Mouse (Mus musculus) embryonic facial prominence, embryonic 10.5 days (tissue): Measurements from ENCODE around the gene Usp24. TPM values are rescaled to one million over a fixed set of nuclear protein-coding genes. Genes with fewer than 3 reads are reported as not detected.
A peak's percentile ranks its signal among the peaks of the same experiment; 100 is the strongest.

ENCODE experiments used
- DNase-seq: peaks from one replicate; pipeline ENCODE4 v3.0.0-alpha.2; 2017; ENCODE audit warnings: low spot score
- H3K27ac ChIP-seq: fragments of 300-500 bp; sonication (generic); replicated peaks from 2 replicates; pipeline ENCODE4 v1.5.1; 2016; ENCODE audit warnings: mild to moderate bottlenecking
- H3K27me3 ChIP-seq: fragments of 300-500 bp; sonication (generic); replicated peaks from 2 replicates; pipeline ENCODE4 v1.6.1; 2016; ENCODE audit warnings: low read depth, mild to moderate bottlenecking; ENCODE audit not compliant: poor library complexity, severe bottlenecking
- H3K36me3 ChIP-seq: fragments of 300-500 bp; sonication (generic); replicated peaks from 2 replicates; pipeline ENCODE4 v1.6.1; 2016; ENCODE audit warnings: mild to moderate bottlenecking, moderate library complexity
- H3K4me1 ChIP-seq: fragments of 300-500 bp; sonication (generic); 2 replicates; pipeline ENCODE4 v1.6.1; 2016
- H3K4me3 ChIP-seq: fragments of 300-500 bp; sonication (generic); 2 replicates; pipeline ENCODE4 v1.5.1; 2016; ENCODE audit warnings: mild to moderate bottlenecking, moderate library complexity
- H3K9me3 ChIP-seq: fragments of 300-500 bp; sonication (generic); 2 replicates; pipeline ENCODE4 v1.6.1; 2016; ENCODE audit warnings: mild to moderate bottlenecking
- WGBS: fragments of 180-500 bp; shearing (Covaris S2); methylation state at CpG from one replicate; pipeline ENCODE4 v1.1.7; 2016; 5-methylcytosine and 5-hydroxymethylcytosine counted together
- polyA plus RNA-seq: library from polyadenylated mRNA; unstranded; fragments of >200 nt; fragmentation: Nextera tagmentation; extraction: Ambion mirVana; gene quantifications from 2 replicates; pipeline ENCODE4 v1.2.1, GENCODE M21; 2016

Usp24 gene
- polyA plus RNA-seq, 1 experiment from 2014 or later: 7.3 TPM

DNA sequence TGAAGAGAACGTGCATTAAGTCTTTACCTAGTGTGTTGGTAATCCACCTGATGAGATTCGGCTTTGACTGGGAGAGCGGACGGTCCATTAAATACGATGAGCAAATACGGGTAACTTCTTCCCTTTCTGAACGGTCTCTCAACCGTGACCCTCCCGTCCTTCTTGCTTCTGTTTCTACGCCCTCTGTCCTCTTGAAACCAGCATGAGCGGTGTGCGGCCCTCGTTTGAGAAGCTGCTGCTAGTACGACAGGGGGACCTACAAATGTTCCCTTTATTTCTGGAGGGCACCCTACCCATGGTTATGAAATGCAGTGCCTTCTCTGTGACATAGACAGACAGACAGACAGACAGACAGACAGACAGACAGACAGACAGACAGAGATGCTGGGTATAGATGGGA, 93.6 kb downstream of the Usp24 start:
- 92% methylated on average over 14 of the region's 14 CpGs for WGBS
- Histone ChIP-seq H3K4me1 (no peaks in the 10 kb centered on the region), H3K36me3 (peaks cover 99% of the 10 kb centered on the region), H3K27me3 (no peaks in the 10 kb centered on the region), H3K4me3 (no peak overlapping the region), H3K9me3 (no peaks in the 10 kb centered on the region), H3K27ac (no peak overlapping the region)
- no peak for DNase-seq

DNA sequence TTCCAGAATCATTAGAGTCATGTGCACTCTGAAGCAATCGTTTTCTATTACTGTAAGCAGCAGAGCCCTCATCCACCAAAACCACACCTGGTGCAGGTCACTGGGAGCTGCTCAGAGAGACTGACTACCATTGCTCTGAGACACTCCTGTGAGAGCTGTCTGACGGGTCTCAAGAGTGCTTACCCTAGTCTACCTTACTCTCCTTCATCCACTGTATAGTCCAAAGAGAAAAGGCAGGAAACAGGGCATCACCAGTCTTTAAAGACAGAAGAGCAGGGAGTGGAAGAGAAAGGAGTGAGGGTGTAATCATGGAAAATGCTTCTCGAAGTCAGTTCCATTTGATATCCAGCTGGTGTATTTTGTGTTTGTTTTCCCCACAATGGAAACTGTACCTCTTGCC, 103.2 kb downstream of the Usp24 start:
- no peak overlapping the region for H3K4me3 ChIP-seq
- no peaks in the 10 kb centered on the region for H3K4me1 ChIP-seq
- 87% methylated on average over 3 of the region's 3 CpGs for WGBS
- no peaks in the 10 kb centered on the region for H3K27me3 ChIP-seq
- peaks cover 88% of the 10 kb centered on the region for H3K36me3 ChIP-seq
- no peaks in the 10 kb centered on the region for H3K9me3 ChIP-seq
- no peak for DNase-seq
- no peak overlapping the region for H3K27ac ChIP-seq

DNA sequence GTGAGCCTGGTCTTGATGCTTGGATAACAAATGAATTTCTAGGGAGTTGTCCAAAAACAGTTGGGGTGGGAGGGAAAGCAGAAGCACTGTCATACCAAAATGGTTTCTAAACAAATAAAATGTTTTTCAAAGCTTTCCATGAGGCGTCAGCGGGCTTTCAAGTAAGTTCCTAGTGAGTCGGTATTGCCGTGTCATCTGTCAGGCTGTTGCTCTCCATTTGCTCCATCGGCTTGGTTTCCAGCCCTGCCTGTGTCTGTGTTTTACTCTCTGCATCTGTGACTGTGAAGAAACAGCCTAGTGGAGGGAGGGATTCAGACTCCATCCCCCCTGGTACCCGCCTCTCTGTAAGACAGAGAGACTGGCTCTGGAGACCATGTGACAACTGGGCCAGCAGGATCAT, 103.8 kb downstream of the Usp24 start:
- peaks cover 88% of the 10 kb centered on the region for H3K36me3 ChIP-seq
- H3K27ac ChIP-seq: no peak overlapping the region
- H3K9me3 ChIP-seq: no peaks in the 10 kb centered on the region
- H3K4me3 ChIP-seq: no peak overlapping the region
- DNase-seq: no peak
- H3K27me3 ChIP-seq: no peaks in the 10 kb centered on the region
- 93% methylated on average over 6 of the region's 6 CpGs for WGBS
- H3K4me1 ChIP-seq: no peaks in the 10 kb centered on the region

DNA sequence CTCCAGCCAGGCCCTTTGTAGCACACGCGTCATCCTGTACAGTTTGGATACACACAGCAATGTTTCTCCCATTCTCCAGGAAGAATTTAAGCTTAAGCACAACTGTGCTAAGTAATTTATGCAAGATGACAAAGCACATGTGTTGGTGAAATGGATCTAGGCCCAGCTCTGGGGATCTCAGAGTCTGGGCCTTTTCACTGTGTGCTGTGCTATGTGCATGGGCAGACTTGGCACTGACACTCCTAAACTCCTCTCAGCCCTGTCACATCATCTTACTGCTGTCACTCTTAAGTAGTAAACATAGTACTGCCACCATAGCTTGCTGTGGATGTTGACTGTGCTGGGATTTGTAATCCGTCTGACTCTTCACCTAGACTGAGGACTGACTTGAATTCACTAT, 106.6 kb downstream of the Usp24 start:
- Histone ChIP-seq H3K4me1 (no peaks in the 10 kb centered on the region), H3K4me3 (no peak overlapping the region), H3K36me3 (peaks cover 85% of the 10 kb centered on the region), H3K27me3 (no peaks in the 10 kb centered on the region), H3K27ac (no peak overlapping the region), H3K9me3 (no peaks in the 10 kb centered on the region)
- no peak for DNase-seq
- 94% methylated on average over 3 of the region's 3 CpGs for WGBS

GRCm38 (mm10) chr4:106424560-106424959, 108.5 kb downstream of the Usp24 start:
- WGBS: 82% methylated on average over 1 of the region's 1 CpGs
- Histone ChIP-seq H3K4me3 (no peak overlapping the region), H3K4me1 (no peaks in the 10 kb centered on the region), H3K9me3 (no peaks in the 10 kb centered on the region), H3K27me3 (no peaks in the 10 kb centered on the region), H3K27ac (no peak overlapping the region), H3K36me3 (peaks cover 85% of the 10 kb centered on the region)
- no peak for DNase-seq

DNA sequence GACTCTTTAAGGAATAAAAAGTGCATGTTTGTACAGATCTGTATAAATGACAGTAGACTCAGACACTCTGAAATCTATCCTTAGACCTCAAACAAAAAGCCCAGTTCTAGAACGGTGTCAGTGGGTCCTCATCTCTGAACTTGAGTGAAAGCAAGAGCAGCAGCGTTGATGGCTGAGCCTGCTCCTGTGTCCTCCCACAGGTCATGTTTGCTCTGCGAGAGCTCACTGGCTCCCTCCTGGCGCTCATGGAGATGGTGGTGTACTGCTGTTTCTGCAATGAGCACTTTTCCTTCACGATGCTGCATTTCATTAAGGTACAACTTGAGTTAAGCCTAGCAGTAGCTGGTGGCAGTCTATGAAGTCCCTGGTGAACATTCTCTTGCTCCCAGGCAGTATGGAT, 110.3 kb downstream of the Usp24 start:
- no peak for DNase-seq
- Histone ChIP-seq H3K4me1 (no peaks in the 10 kb centered on the region), H3K27me3 (no peaks in the 10 kb centered on the region), H3K36me3 (peaks cover 85% of the 10 kb centered on the region), H3K4me3 (no peak overlapping the region), H3K27ac (no peak overlapping the region), H3K9me3 (no peaks in the 10 kb centered on the region)
- 70% methylated on average over 5 of the region's 5 CpGs for WGBS

- 92% methylated on average over 6 of the region's 6 CpGs for WGBS
- H3K36me3 ChIP-seq: peaks cover 94% of the 10 kb centered on the region
These were observed 112.6 kb downstream of the Usp24 start for GRCm38 (mm10) chr4:106428616-106429015.

DNA sequence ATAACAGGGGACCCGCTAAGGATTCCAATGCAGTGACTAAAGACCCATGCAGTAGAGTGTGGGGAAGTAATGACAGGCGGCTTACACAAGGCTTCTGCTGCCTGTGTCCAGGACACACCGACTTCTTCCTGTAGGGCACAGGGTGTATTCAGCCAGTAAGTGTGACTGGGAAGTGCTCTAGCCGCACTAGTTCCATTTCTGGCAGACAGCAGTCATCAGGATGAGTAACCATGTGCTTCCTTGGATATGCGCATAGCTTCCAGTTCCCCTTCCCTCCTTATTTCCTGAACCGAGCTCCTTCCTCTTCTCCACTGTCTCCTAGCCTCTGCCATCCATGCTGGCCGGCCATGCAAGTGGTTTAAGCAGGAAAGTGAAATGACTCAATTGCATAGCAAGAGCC, 113.1 kb downstream of the Usp24 start:
- Histone ChIP-seq H3K4me3 (no peak overlapping the region), H3K36me3 (peaks cover 96% of the 10 kb centered on the region)

More at GRCm38 (mm10) chr4:106428616-106429015, 112.6 kb downstream of the Usp24 start:
- H3K4me1 ChIP-seq: no peaks in the 10 kb centered on the region
- no peak overlapping the region for H3K4me3 ChIP-seq
- no peak overlapping the region for H3K27ac ChIP-seq
- DNase-seq: no peak
- H3K27me3 ChIP-seq: no peaks in the 10 kb centered on the region
- H3K9me3 ChIP-seq: no peaks in the 10 kb centered on the region

DNA sequence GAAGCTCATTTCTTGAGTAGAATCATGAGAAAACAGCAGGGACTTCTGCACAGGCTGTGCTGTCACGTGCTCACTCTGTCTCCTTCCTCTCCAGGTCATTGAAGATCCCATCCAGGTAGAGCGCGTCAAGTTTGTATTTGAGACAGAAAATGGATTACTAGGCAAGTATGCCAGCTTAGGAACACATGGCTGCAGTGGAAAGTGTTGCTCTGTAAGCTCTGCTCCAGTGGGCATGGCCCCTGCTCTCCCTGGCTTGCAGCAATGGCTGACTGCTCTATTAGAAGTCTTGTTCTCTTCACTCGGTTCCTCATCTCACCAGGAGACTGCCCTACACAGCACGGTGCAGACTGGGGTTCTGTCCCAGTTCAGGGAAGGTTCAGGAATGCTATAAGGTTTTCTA, 114.4 kb downstream of the Usp24 start:
- no peak overlapping the region for H3K4me3 ChIP-seq
- no peak overlapping the region for H3K27ac ChIP-seq
- no peak for DNase-seq
- peaks cover 94% of the 10 kb centered on the region for H3K36me3 ChIP-seq
- 93% methylated on average over 5 of the region's 5 CpGs for WGBS
- H3K9me3 ChIP-seq: no peaks in the 10 kb centered on the region
- H3K4me1 ChIP-seq: no peaks in the 10 kb centered on the region
- no peaks in the 10 kb centered on the region for H3K27me3 ChIP-seq

More for the DNA sequence above, 113.1 kb downstream of the Usp24 start:
- Histone ChIP-seq H3K9me3 (no peaks in the 10 kb centered on the region), H3K27me3 (no peaks in the 10 kb centered on the region), H3K27ac (no peak overlapping the region), H3K4me1 (no peaks in the 10 kb centered on the region)
- DNase-seq: no peak
- WGBS: 85% methylated on average over 7 of the region's 7 CpGs

GRCm38 (mm10) chr4:106435426-106435825, 119.4 kb downstream of the Usp24 start:
- Histone ChIP-seq H3K9me3 (no peaks in the 10 kb centered on the region), H3K4me1 (no peaks in the 10 kb centered on the region), H3K27ac (no peak overlapping the region), H3K4me3 (no peak overlapping the region), H3K27me3 (no peaks in the 10 kb centered on the region), H3K36me3 (peaks cover 96% of the 10 kb centered on the region)
- WGBS: 92% methylated on average over 2 of the region's 2 CpGs
- no peak for DNase-seq

DNA sequence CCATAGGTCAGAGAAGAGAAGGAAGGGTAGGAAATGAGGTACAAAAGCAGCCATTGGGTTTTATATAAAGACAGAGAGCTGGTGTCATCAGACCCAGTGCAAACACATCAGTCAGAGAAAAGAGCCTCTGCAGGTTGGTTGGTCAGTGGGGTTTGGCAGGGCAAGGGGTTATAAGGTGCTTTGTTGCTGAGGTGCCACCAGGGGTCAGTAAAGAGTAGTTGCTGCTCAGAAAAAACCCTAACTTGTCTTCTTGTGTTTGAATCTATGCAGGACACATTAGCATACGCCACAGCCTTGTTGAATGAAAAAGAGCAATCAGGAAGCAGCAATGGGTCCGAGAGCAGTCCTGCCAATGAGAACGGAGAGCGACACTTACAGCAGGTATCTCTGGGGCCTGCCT, 120.5 kb downstream of the Usp24 start:
- H3K27ac ChIP-seq: no peak overlapping the region
- no peaks in the 10 kb centered on the region for H3K9me3 ChIP-seq
- no peaks in the 10 kb centered on the region for H3K4me1 ChIP-seq
- H3K4me3 ChIP-seq: no peak overlapping the region
- peak; percentile 31 for DNase-seq
- 68% methylated on average over 4 of the region's 4 CpGs for WGBS
- no peaks in the 10 kb centered on the region for H3K27me3 ChIP-seq
- peaks cover 96% of the 10 kb centered on the region for H3K36me3 ChIP-seq

DNA sequence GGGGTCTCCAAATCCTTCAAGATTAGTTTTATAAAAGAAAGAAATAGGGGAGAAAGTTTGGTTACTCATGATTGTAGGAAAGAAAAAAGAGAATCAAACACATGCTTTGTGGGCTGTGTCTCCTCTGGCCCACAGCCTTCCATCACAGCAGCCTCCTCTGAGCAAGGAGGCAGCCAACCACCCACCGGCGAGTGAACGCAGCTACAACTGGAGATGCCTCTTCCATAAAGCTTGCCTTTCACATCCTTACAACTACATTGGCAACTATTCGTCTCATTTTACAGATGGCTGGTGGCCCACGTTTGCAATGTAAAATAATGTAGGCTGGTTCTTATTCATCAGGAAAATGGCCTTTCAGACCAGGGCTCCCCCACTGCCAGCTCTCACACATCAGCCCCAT, 121.2 kb downstream of the Usp24 start:
- Histone ChIP-seq H3K4me3 (no peak overlapping the region), H3K36me3 (peaks cover 96% of the 10 kb centered on the region), H3K9me3 (no peaks in the 10 kb centered on the region), H3K27me3 (no peaks in the 10 kb centered on the region), H3K4me1 (no peaks in the 10 kb centered on the region), H3K27ac (no peak overlapping the region)
- 91% methylated on average over 5 of the region's 5 CpGs for WGBS
- no peak for DNase-seq

- DNase-seq: no peak
- peaks cover 91% of the 10 kb centered on the region for H3K36me3 ChIP-seq
- WGBS: 91% methylated on average over 5 of the region's 5 CpGs
These were observed 122.8 kb downstream of the Usp24 start for GRCm38 (mm10) chr4:106438763-106439162.

DNA sequence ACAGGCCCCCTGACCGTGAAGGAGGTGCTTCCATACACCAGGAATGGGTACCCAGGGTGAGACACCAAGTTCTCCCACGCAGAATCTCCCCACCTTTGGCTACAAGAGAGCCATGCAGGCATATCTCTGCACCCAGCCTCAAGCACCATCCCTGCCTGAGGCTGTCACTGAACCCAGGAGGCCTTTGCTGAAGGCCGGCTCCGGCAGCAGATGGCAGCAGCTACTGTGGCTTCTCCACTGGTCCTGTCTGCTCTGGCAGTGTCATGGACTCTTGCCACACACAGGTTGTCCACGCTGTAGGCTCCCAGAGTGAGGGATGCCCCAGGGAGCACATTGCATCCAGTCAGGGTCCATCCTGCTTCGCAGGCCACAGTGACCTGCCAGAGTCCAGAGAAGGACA, 127.2 kb downstream of the Usp24 start:
- WGBS: 89% methylated on average over 6 of the region's 6 CpGs
- DNase-seq: no peak
- Histone ChIP-seq H3K4me1 (no peaks in the 10 kb centered on the region), H3K4me3 (no peak overlapping the region), H3K27me3 (no peaks in the 10 kb centered on the region), H3K27ac (no peak overlapping the region), H3K36me3 (peaks cover 49% of the 10 kb centered on the region), H3K9me3 (no peaks in the 10 kb centered on the region)

More at GRCm38 (mm10) chr4:106438763-106439162, 122.8 kb downstream of the Usp24 start:
- Histone ChIP-seq H3K27me3 (no peaks in the 10 kb centered on the region), H3K27ac (no peak overlapping the region), H3K4me1 (no peaks in the 10 kb centered on the region), H3K9me3 (no peaks in the 10 kb centered on the region), H3K4me3 (no peak overlapping the region)
